Mouse (Mus musculus) CD4-positive, CD25-positive, alpha-beta regulatory T cell, adult 2 months (primary cell): ENCODE measurements at regions not wholly inside any gene's neighbourhood (a gene's known extent, or its start where the extent isn't known, plus 50 kb on each side); places are given as distances from the start of the nearest gene placed in this dataset.
A peak's percentile ranks its signal among the peaks of the same experiment; 100 is the strongest.
"Not testable (repeated sequence)": the region's sequence is repeated elsewhere in the genome, so short reads cannot be mapped to it uniquely, and the experiment has no call there.

Experiments used
- DNase-seq: peaks from one replicate; pipeline ENCODE4 v3.0.0-alpha.2; 2012; ENCODE audit warnings: low read depth, low spot score

GRCm38 (mm10) chr17:49278973-49279727, 149.0 kb upstream of the Mocs1 start:
- no peak for DNase-seq

GRCm38 (mm10) chr17:49281344-49281743, 146.8 kb upstream of the Mocs1 start:
- DNase-seq: no peak

- DNase-seq: no peak
Measured at GRCm38 (mm10) chr17:49282498-49282897, 145.7 kb upstream of the Mocs1 start.

GRCm38 (mm10) chr17:49283491-49283890, 144.7 kb upstream of the Mocs1 start:
- no peak for DNase-seq

GRCm38 (mm10) chr17:49291636-49292035, 136.5 kb upstream of the Mocs1 start:
- DNase-seq: no peak

- no peak for DNase-seq
Measured at GRCm38 (mm10) chr17:49304461-49304860, 123.7 kb upstream of the Mocs1 start.

- no peak for DNase-seq
Measured at GRCm38 (mm10) chr17:49305116-49305515, 123.0 kb upstream of the Mocs1 start.

GRCm38 (mm10) chr17:49309079-49309478, 119.1 kb upstream of the Mocs1 start:
- no peak for DNase-seq

- DNase-seq: no peak
Measured at GRCm38 (mm10) chr17:49314196-49314595, 114.0 kb upstream of the Mocs1 start.

GRCm38 (mm10) chr17:49327524-49327923, 100.6 kb upstream of the Mocs1 start:
- no peak for DNase-seq

GRCm38 (mm10) chr17:49335318-49335717, 92.8 kb upstream of the Mocs1 start:
- no peak for DNase-seq

- DNase-seq: no peak
Measured at GRCm38 (mm10) chr17:49337881-49338280, 90.3 kb upstream of the Mocs1 start.

GRCm38 (mm10) chr17:49342636-49343035, 85.5 kb upstream of the Mocs1 start:
- no peak for DNase-seq

- DNase-seq: no peak
Measured at GRCm38 (mm10) chr17:49346701-49347100, 81.5 kb upstream of the Mocs1 start.

GRCm38 (mm10) chr17:49349328-49349727, 78.8 kb upstream of the Mocs1 start:
- DNase-seq: no peak

GRCm38 (mm10) chr17:49359212-49359611, 69.0 kb upstream of the Mocs1 start:
- DNase-seq: peak; percentile 7

GRCm38 (mm10) chr17:49360251-49360650, 67.9 kb upstream of the Mocs1 start:
- not testable (repeated sequence) for DNase-seq

GRCm38 (mm10) chr17:49367791-49368190, 60.4 kb upstream of the Mocs1 start:
- no peak for DNase-seq

GRCm38 (mm10) chr17:49368476-49369269, 59.5 kb upstream of the Mocs1 start:
- DNase-seq: no peak

- no peak for DNase-seq
Measured at GRCm38 (mm10) chr17:49377626-49378025, 50.5 kb upstream of the Mocs1 start.
